Mouse (Mus musculus): ENCODE data around the gene Gdf15.
A peak's percentile ranks its signal among the peaks of the same experiment; 100 is the strongest.

Gdf15 gene

GRCm38 (mm10) chr8:70632346-70632892 is at the start of gene Gdf15:
Gdf15 (minus strand) TSS chr8:70632456.
- no peak for DNase-seq (ENCODE audit: inconsistent ontology term)

GRCm38 (mm10) chr8:70681410-70681809 is 49.2 kb upstream of the Gdf15 start:
- no peak for DNase-seq (ENCODE audit: inconsistent ontology term)

DNA sequence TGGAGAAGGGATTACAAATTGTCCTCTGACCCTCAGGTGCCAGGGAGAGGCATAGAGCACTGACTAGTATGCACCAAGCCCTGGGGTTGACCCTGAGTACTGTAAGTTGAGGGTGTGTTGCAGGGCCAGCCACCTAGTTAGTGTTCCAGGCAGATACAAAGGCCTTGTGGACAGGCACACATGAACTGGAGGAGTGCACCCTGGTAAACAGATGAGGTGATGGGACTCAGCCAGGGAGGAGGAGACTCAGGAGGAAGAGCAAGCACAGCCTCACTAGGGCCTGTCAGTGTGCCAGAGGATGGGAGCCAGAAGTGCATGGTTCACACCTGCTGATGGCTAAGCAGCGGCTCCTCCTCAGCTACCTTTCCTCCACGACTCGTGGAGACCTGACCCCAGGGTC is 47.8 kb upstream of the Gdf15 start:
- DNase-seq (ENCODE audit: inconsistent ontology term): no peak

DNA sequence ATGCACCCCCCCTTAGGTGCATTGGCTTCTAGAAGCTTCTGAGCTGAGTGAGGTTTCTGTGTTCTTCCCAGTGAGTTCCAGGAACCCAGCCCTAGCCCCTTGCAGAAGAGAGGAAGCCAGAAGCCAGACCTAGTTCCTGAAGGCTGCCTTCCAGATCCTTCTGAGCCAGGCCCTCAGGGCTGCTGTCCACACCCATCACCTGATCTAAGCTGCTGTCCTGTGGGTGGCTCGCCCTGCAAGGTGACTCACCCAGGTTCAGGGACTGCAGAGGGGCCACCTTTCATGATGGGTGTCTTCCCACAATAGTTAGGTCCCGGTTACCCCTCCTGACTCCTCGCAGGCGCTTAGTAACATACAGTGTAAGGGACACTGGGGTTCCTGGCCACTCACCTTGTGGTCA is 47.1 kb upstream of the Gdf15 start:
- no peak for DNase-seq (ENCODE audit: inconsistent ontology term)

- no peak for DNase-seq (ENCODE audit: inconsistent ontology term)
Measured at GRCm38 (mm10) chr8:70678679-70679078, 46.4 kb upstream of the Gdf15 start.

GRCm38 (mm10) chr8:70677451-70678080 is 45.3 kb upstream of the Gdf15 start:
- DNase-seq (ENCODE audit: inconsistent ontology term): no peak

- no peak for DNase-seq (ENCODE audit: inconsistent ontology term)
Measured at GRCm38 (mm10) chr8:70675336-70675735, 43.1 kb upstream of the Gdf15 start.

GRCm38 (mm10) chr8:70674716-70675115 is 42.5 kb upstream of the Gdf15 start:
- DNase-seq (ENCODE audit: inconsistent ontology term): peak; percentile 57

DNA sequence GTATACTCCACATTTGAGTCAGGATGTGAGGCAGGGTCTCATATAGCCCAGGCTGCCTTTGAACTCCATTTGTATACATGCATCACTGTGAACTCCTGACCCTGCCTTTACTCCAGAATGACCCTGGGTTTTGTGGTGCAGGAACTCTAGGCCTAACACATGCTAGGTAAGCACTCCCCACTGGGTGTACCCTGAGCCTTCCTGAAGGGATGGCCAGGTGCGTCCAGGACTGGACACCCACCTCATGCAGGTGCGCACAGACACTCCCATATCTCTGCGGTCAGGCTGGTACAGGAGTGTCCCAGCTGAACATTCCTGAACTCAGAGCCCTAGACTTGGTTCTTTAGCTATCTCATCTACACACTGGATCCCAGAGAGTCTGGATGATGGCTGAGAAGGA is 41.9 kb upstream of the Gdf15 start:
- no peak for DNase-seq (ENCODE audit: inconsistent ontology term)

DNA sequence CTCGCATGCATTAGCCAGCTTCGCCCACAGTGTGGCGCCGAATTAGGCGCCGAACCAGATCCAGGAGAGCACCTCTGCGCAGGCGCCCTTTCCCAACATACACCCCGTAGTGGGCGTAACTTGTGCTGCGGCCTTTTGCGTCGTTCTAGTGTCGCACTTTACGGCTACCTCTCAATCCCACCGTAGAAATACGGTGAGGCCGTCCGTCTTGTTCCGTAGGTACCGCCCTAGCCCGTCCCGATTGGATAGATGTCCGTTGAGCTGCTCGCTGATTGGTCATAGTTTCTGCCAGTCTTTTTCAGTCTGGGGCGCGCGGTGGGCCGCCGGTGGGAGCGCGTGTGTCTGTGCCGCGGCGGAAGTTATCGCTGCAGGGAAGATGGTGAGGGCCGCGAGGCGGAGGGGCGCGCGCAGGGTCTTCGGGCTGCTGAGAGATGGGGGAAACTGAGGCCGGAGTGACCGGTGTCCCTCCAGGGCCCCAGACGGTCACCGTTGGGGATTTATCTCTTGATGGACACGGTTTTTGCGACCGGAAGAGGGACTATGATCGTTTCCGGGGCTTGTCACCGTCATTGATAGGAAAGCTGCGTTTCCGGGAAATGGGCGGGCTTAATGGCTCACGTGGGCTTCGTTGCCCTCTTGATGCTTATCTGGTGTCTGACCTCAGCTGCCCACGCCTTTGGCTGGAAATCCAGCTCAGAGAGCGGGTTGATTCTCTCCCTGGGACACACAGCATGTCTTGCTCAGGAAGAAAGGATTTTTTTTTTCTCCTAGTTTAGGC is 41.0 kb upstream of the Gdf15 start, which contains the start of gene Lsm4:
Lsm4 (plus strand) TSS at position 170 of the 778 bp plus-strand sequence.
- DNase-seq (ENCODE audit: inconsistent ontology term): peak; percentile 98

- DNase-seq (ENCODE audit: inconsistent ontology term): no peak
Measured at GRCm38 (mm10) chr8:70672325-70673078, 40.2 kb upstream of the Gdf15 start.

DNA sequence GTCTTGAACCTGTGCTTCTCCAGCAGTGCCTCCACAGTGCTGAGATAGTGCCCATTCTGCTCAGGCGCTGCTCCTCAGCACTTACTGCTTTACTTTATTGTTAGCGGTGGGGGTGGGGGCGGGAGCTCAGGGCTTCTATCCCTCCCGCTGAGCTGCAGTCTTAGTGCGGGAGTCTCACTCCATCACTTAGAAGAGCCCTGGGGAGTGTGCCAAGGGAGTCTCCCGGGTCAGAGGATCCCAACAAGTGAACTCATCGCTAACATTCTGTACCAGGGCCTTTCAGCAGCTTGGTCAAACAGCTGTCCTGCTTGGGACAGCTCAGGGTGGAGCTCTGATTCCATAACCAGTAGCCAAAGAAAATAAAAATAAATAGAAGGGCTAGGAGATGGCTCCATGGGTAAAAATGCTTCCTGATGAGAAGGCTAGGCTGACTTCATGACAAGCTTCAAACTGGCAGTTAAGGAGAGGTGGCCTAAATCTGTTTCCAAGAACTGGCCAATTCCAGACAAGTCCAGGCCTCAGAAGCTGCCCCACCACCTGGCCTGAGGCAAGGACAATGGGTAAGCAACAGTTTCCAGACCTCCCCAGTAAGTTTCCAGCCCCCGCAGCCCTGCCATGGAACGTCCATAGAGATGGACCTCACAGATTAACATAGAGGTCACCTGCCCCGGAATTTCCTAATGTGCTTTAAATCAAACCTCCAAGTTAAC is 39.5 kb upstream of the Gdf15 start:
- DNase-seq (ENCODE audit: inconsistent ontology term): peak; percentile 76

DNA sequence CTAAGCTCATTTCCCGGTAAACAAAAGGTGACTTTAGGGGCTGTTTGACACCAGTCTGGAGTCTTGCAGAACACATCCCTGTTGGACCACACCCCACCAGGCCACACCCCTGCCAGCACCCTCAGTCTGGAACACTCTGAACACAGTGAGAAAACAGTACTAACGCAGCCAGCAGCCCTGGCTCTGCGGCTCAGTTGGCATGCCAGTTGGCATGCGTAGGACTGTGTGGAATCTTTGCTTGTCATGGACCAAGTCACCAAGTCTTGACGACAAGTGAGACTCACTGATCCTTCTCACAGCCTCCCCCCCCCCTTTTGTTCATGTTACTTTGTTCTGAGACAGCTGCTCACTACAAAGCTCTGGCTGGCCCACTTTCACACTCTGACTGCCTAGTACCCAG is 34.8 kb upstream of the Gdf15 start:
- peak; percentile 89 for DNase-seq (ENCODE audit: inconsistent ontology term)

- no peak for DNase-seq (ENCODE audit: inconsistent ontology term)
Measured at GRCm38 (mm10) chr8:70665599-70665998, 33.3 kb upstream of the Gdf15 start.

DNA sequence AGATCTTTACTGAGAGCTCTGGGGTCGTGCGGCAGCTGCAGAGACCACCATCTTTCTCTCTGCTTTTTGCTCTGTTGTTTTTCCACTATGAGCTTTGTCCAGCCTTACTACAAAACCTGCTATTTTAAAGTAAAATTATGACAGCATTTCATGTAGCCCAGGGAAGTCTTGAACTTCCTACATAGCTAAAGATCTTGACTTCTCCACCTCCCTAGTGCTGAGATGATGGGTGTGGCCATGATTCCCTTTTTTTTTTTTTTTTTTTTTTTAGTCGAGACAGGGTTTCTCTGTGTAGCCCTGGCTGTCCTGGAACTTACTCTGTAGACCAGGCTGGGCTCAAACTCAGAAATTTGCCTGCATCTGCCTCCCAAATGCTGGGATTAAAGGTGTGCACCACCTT is 32.4 kb upstream of the Gdf15 start:
- no peak for DNase-seq (ENCODE audit: inconsistent ontology term)

DNA sequence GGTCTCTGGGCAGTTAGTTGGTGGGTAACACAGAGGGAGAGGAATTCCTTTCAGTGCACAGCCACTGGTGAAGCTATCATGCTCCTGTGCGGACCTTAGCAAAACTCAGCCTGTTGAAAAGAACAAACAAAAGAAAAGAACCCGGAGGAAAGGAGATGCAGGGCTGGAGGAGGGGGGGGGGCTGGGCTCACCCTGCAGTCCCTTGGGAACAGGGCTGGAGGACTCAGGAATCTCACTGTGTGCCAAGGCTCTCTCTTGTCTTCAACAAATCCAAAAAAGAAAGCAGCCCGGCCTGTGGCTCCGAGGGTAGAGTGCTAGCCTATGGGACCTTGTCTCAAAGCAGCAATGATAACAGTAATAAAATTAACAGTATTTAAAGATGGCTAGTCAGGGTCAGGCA is 31.4 kb upstream of the Gdf15 start:
- DNase-seq (ENCODE audit: inconsistent ontology term): no peak

DNA sequence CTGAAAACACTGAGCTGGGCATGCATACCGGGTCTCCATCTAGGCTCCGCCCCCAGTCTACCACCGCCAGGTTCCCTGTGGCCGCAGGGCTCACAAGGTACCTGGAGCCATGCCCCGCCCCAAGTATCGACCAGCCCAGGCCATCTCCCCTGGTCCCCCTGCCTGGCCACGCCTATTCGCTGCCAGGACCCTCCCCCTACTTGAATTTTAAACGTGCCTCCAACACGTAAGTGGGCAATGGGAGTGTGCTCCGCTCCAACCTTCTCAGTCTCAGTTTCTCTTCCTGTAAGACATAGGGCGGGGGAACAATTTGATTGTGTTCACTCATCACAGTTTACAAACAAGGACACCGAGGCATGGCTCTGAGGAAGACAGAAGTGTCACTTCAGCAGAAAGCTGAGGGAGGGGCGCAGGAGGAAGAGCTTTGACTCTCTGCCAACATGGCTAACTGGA is 28.0 kb upstream of the Gdf15 start, which contains the start of gene Pgpep1:
Pgpep1 (minus strand) TSS at position 116 of the 453 bp plus-strand sequence.
- DNase-seq (ENCODE audit: inconsistent ontology term): no peak

- DNase-seq (ENCODE audit: inconsistent ontology term): peak; percentile 94
Measured at GRCm38 (mm10) chr8:70659604-70660272, 27.5 kb upstream of the Gdf15 start.

- DNase-seq (ENCODE audit: inconsistent ontology term): no peak
Measured at GRCm38 (mm10) chr8:70658897-70659603, 26.8 kb upstream of the Gdf15 start.

DNA sequence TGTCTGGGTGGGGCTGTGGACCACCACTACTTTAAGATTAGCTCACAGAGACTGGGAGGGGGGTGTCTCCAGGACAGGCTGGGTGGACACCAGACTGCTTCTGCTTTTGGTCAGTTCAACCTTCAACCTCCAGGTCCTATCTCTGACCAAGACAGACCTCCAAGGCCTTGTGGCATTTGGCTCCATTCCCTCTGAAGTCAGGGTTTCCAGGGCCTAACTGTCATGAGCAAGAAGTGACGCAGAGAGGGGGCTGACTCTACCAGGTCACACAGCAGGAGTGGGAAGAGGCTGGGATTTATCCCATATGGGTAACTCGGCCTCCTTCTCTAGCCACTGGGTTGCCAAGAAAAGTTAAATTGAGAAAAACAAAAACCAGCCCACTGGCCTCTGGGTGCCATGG is 25.5 kb upstream of the Gdf15 start:
- DNase-seq (ENCODE audit: inconsistent ontology term): no peak

Data from Muller cell, postnatal 12 days (primary cell).